Mouse (Mus musculus): ENCODE results near the gene Insm2. TPM values are rescaled to one million over a fixed set of nuclear protein-coding genes. Genes with fewer than 3 reads are reported as not detected.
"Not testable (repeated sequence)": the region's sequence is repeated elsewhere in the genome, so short reads cannot be mapped to it uniquely, and the experiment has no call there.

Gene Insm2
- 0.26 and 0.29 TPM in 2 replicates for polyA plus RNA-seq (2015; fragmentation: Nextera tagmentation; extraction: Ambion mirVana)

DNA sequence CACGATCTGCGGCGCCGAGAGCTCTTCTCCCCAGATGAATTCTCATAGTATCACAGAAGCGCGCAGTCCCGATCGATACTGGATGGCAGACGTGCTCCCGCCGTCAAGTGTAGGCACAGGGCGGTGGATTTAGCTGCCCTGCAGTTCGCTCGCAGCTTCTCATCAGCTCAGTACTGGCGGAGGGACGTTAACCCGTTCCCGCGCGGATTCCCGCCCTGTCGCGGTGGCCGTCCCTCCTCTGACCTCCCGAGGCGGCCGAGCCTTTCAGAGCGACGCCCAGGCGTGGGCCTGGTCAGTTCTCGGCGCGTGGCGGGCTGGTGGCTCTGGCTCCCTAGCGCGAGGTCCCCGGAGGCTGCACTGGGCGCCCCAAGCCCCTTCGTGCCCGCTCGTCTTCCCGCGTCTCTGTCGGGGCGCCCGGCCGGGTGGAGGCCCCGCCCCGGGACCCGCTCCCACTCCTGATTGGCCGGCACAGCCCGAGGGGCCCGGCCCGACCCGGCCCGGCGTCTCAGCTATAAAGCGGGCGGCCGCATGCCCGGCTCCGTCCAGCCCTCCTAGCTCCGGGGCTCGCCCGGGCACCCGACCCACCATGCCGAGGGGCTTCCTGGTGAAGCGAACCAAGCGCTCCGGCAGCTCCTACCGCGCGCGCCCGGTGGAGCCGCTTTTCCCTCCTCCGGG lies at the start of gene Insm2:
Gene Insm2, plus strand, starts transcription at position 541 of the 675 bp plus-strand sequence.
- Histone ChIP-seq H3K9me3 (no peaks in the 10 kb centered on the region), H3K27me3 (replicated peaks) (peaks cover 43% of the 10 kb centered on the region), H3K4me3 (replicated peaks) (peak within 1 kb of the TSS; percentile 45), H3K4me2 (replicated peaks) (peak within 1 kb of the TSS; percentile 88), H3K9ac (no peak within 1 kb of the TSS), H3K27ac (no peak within 1 kb of the TSS), H3K4me1 (replicated peaks) (peaks cover 21% of the 10 kb centered on the region), H3K36me3 (no peaks in the 10 kb centered on the region)
- ATAC-seq = peak; percentile 79
- under 1% methylated on average over 72 of the region's 77 CpGs for WGBS

DNA sequence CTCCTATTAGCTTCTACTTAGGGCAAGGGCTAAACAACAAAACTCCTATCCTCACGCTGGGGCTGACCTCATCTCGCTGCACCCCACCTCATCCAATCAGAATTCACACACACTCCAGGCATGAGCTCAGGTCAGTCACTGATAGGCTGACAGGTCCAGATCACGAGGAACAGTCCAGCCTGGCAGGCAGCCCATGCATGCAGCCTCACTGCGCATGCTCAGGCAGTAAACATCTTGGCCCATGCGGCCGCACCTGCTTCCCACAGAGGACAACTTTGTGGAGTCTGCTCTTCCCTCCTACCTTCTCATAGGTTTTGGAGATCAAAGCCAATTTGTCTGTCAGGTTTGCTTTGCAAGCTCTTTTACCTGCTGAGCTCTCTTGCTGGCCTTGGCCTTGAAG lies 44.3 kb upstream of the Insm2 start:
- not testable (repeated sequence) for H3K9ac ChIP-seq; H3K36me3 ChIP-seq; H3K4me2 ChIP-seq (replicated peaks); H3K27ac ChIP-seq; ATAC-seq; H3K9me3 ChIP-seq; H3K4me3 ChIP-seq (replicated peaks); H3K27me3 ChIP-seq (replicated peaks); H3K4me1 ChIP-seq (replicated peaks)
- WGBS = 78% methylated on average over 6 of the region's 6 CpGs

DNA sequence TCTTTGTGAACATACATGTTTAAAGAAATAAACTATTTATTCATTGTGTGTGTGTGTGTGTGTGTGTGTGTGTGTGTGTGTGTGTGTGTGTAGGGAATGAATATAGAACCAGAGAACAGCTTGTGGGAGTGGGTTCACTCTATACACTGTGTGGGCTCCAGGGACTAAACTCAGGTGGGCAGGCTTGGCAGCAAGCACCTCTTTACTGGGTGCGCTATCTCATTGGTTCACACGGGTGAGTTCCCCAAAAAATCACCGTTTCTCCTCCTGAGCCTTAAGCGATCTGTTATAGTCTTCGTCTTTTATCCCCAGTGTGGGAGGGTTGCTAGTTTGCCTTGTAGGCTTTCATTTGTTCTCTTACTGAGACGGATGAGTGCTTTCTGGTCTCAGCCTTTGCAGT lies 41.4 kb upstream of the Insm2 start:
- Histone ChIP-seq H3K36me3 (no peaks in the 10 kb centered on the region), H3K4me2 (replicated peaks) (no peak overlapping the region), H3K4me1 (replicated peaks) (no peaks in the 10 kb centered on the region), H3K9ac (no peak overlapping the region), H3K27ac (no peak overlapping the region), H3K27me3 (replicated peaks) (no peaks in the 10 kb centered on the region), H3K4me3 (replicated peaks) (no peak overlapping the region), H3K9me3 (no peaks in the 10 kb centered on the region)
- no peak for ATAC-seq
- WGBS = 81% methylated on average over 6 of the region's 6 CpGs

DNA sequence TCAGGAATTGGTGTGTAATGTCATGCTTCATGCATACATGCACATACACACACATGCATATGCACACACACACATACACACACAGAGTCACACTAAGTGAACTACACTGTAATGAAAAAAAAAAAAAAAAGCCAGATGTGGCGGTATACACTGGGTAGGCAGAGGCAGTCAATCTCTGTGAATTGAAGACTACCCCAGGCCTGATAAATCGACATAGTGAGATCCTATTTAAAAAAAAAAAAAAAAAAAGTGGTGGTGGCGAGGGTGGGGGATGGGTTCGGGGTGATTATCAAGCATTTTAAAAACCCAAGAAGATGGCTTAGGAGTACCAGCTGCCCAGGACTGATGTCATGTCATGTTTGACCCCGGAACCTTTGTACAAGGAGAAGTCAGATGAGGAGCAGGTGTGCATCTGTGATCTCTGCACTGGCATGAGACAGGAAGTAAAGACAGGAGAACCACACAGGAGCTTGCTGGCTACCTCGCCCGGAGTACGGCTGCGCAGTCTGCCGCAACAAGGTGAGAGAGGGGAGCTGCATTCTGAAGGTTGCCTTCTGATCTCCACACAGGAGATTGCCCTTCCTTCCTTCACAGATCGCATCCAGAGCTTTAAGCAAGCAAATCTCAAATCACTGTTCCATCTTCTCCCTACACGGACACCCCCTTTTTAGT lies 39.9 kb upstream of the Insm2 start:
- no peak overlapping the region for H3K4me2 ChIP-seq (replicated peaks)
- no peak overlapping the region for H3K9ac ChIP-seq
- H3K36me3 ChIP-seq = no peaks in the 10 kb centered on the region
- H3K27ac ChIP-seq = no peak overlapping the region
- H3K4me1 ChIP-seq (replicated peaks) = no peaks in the 10 kb centered on the region
- H3K27me3 ChIP-seq (replicated peaks) = no peaks in the 10 kb centered on the region
- WGBS = 88% methylated on average over 12 of the region's 12 CpGs
- no peak overlapping the region for H3K4me3 ChIP-seq (replicated peaks)
- peak; percentile 19; the same call in 1 of the 2 replicates for ATAC-seq
- H3K9me3 ChIP-seq = no peaks in the 10 kb centered on the region

DNA sequence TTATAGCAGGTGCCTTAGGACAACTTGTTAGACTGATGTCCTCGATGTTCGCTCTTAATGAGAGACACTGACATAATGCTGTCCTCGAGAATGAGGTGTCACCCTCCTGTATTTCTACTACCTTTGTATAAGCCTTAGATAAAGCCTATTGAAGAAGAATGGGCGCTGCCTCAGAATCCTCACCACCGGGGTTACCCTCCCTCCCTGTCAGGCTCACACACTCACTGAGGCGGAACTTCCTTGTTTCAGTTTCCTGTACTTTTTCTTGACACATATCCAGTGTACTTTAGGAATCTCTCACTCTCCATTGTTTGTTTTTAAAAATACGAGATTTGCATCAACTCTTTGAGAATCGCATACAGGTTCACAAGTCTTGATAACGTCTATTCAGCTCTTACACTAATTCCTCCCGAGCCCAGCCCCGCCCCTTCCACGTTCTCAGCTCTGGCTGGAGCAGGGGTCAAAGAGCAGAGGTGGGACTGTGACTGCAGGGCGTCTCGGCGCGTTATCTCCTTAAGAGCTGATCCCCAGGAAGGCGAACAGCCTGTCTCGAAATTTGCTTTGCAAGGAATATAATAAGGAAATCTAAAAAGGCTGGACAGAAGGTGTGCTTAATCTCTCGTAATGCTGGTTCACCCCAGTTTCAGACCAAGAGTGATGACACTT lies 39.1 kb upstream of the Insm2 start:
- Histone ChIP-seq H3K4me1 (replicated peaks) (no peaks in the 10 kb centered on the region), H3K4me3 (replicated peaks) (peak overlapping the region; percentile 31), H3K36me3 (no peaks in the 10 kb centered on the region), H3K9me3 (no peaks in the 10 kb centered on the region), H3K27me3 (replicated peaks) (no peaks in the 10 kb centered on the region), H3K27ac (no peak overlapping the region), H3K9ac (no peak overlapping the region), H3K4me2 (replicated peaks) (peak overlapping the region; percentile 59)
- WGBS = 13% methylated on average over 19 of the region's 19 CpGs
- ATAC-seq = peak; percentile 94

DNA sequence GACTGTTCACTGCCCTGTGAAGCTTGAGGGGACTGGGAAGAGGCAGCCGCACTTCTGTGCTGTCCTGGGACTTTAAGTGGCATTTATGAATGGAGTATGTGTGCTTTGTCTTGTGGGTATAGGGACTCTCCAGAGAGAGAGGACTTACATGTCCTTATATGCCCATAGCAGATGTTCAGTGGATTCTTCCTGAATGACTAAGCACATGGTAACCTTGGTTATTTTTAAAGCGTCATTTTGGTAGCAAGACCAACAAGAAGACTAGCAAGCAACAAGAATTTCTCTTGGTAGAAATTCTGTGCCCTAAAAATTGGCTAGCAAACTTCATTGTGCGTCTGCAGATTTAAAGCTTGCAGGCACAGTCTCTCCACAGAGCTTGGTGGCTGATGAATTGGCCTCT lies 35.5 kb upstream of the Insm2 start:
- Histone ChIP-seq H3K9me3 (no peaks in the 10 kb centered on the region), H3K4me3 (replicated peaks) (no peak overlapping the region), H3K9ac (no peak overlapping the region), H3K36me3 (no peaks in the 10 kb centered on the region), H3K27me3 (replicated peaks) (no peaks in the 10 kb centered on the region), H3K27ac (no peak overlapping the region), H3K4me2 (replicated peaks) (no peak overlapping the region), H3K4me1 (replicated peaks) (no peaks in the 10 kb centered on the region)
- 93% methylated on average over 3 of the region's 3 CpGs for WGBS
- no peak for ATAC-seq

DNA sequence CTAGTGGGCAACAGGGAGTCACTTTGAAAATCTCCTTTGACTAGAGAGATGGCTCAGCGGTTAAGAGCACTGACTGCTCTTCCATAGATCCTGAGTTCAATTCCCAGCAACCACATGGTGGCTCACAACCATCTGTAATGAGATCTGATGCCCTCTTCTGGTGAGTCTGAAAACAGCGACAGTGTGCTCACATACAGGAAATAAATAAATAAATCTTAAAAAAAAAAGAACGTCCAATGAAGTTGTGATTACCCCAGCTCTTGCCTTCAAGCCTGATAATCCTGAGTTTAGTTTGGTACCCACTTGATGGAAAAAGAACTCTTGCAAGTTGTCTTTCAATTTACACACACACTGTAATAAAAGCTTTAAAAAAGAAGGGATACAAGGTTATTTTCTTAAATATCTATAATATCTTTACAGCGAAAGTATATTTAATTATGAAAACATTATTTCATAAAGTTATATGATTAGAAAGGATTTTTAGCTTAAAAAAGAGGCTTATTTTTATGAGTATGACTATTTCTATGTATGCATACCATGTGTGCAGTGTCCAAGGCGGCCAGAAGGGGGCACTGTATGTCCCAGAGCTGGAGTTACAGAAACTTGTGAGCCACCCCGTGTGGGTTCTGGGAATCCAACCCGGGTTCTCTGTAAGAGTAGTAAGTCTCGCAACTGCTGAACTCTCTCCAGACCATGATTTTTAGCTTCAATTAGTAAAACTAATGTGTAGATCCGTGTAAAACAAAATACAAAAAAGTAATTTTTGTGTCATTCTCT lies 34.9 kb upstream of the Insm2 start:
- 83% methylated on average over 9 of the region's 9 CpGs for WGBS
- Histone ChIP-seq H3K9ac (no peak overlapping the region), H3K4me3 (replicated peaks) (no peak overlapping the region), H3K27me3 (replicated peaks) (no peaks in the 10 kb centered on the region), H3K36me3 (no peaks in the 10 kb centered on the region), H3K9me3 (no peaks in the 10 kb centered on the region), H3K4me1 (replicated peaks) (no peaks in the 10 kb centered on the region), H3K4me2 (replicated peaks) (no peak overlapping the region), H3K27ac (no peak overlapping the region)
- no peak for ATAC-seq

DNA sequence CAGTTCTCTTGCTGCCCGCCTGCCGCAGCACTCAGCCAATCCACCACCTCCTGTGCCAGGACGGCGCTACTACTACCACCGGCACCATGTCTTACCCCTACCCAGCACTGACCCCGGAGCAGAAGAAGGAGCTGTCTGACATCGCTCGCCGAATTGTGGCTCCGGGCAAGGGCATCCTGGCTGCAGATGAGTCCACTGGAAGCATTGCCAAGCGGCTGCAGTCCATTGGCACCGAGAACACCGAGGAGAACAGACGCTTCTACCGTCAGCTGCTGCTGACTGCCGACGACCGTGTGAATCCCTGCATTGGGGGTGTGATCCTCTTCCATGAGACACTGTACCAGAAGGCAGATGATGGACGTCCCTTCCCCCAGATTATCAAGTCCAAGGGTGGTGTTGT lies 34.0 kb upstream of the Insm2 start, which contains the start of gene Aldoart2:
Gene Aldoart2, plus strand, starts transcription at position 34 of the 400 bp plus-strand sequence.
- no peak within 1 kb of the TSS for H3K4me3 ChIP-seq (replicated peaks)
- H3K9me3 ChIP-seq = no peaks in the 10 kb centered on the region
- H3K27ac ChIP-seq = no peak within 1 kb of the TSS
- no peaks in the 10 kb centered on the region for H3K27me3 ChIP-seq (replicated peaks)
- no peak within 1 kb of the TSS for H3K4me2 ChIP-seq (replicated peaks)
- no peaks in the 10 kb centered on the region for H3K36me3 ChIP-seq
- H3K9ac ChIP-seq = no peak within 1 kb of the TSS
- H3K4me1 ChIP-seq (replicated peaks) = no peaks in the 10 kb centered on the region
- no peak for ATAC-seq
- 97% methylated on average over 19 of the region's 19 CpGs for WGBS

DNA sequence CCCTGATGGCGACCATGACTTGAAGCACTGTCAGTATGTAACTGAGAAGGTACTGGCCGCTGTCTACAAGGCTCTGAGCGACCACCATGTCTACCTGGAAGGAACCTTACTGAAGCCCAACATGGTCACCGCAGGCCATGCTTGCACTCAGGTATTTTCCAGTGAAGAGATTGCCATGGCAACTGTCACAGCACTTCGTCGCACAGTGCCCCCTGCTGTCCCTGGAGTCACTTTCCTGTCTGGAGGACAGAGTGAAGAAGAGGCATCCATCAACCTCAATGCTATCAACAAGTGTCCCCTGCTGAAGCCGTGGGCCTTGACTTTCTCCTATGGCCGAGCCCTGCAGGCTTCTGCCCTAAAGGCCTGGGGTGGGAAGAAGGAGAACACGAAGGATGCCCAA lies 33.4 kb upstream of the Insm2 start:
- Histone ChIP-seq H3K36me3 (no peaks in the 10 kb centered on the region), H3K4me3 (replicated peaks) (no peak overlapping the region), H3K9me3 (no peaks in the 10 kb centered on the region), H3K4me2 (replicated peaks) (no peak overlapping the region), H3K9ac (no peak overlapping the region), H3K27me3 (replicated peaks) (no peaks in the 10 kb centered on the region), H3K4me1 (replicated peaks) (no peaks in the 10 kb centered on the region), H3K27ac (no peak overlapping the region)
- no peak for ATAC-seq
- WGBS = 74% methylated on average over 9 of the region's 9 CpGs

DNA sequence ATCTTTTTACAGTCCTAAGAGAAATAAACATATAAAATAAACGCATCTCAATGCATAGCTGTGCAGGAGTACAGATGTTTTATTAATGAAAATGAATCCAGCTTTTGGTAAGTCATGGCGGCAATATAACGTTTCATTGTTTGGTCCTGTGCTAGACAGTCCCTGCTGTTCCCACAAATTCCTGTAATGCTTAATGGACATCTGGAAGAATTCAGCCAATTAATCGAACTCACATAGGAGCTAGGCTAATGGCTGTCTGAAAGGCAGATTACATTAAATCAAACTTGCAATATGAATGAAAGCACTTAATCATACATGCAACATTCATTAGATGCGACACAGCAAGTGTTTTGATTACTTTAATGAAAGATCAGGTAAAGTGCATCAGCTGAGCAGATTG lies 32.4 kb upstream of the Insm2 start:
- ATAC-seq = no peak
- 74% methylated on average over 5 of the region's 5 CpGs for WGBS

DNA sequence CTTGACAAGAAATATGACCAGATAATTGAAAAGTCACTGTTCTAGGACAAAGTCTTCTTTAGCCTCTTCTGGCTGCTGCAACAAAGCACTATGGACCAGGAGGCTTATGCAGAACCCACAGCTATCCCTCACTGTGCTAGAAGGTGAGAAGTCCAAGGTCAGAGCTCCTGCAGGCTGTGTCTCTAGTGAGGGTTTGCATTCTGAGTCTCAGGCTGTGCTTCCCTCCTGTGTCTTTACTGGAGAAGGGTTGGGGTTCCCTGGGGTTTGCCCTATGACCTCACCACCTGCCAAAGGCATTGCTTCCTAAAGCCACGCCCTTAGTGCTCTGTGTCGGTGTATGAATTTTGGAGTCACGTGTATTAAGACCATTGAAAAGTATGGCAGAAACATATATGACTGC lies 30.8 kb upstream of the Insm2 start:
- Histone ChIP-seq H3K4me3 (replicated peaks) (no peak overlapping the region), H3K4me2 (replicated peaks) (no peak overlapping the region), H3K27ac (no peak overlapping the region), H3K4me1 (replicated peaks) (no peaks in the 10 kb centered on the region), H3K9ac (no peak overlapping the region), H3K27me3 (replicated peaks) (no peaks in the 10 kb centered on the region), H3K36me3 (no peaks in the 10 kb centered on the region), H3K9me3 (no peaks in the 10 kb centered on the region)
- ATAC-seq = no peak
- WGBS = 87% methylated on average over 3 of the region's 3 CpGs

More for the DNA sequence above, 32.4 kb upstream of the Insm2 start:
- Histone ChIP-seq H3K9ac (no peak overlapping the region), H3K9me3 (no peaks in the 10 kb centered on the region), H3K27me3 (replicated peaks) (no peaks in the 10 kb centered on the region), H3K4me3 (replicated peaks) (no peak overlapping the region), H3K36me3 (no peaks in the 10 kb centered on the region), H3K4me2 (replicated peaks) (no peak overlapping the region), H3K4me1 (replicated peaks) (no peaks in the 10 kb centered on the region), H3K27ac (no peak overlapping the region)

DNA sequence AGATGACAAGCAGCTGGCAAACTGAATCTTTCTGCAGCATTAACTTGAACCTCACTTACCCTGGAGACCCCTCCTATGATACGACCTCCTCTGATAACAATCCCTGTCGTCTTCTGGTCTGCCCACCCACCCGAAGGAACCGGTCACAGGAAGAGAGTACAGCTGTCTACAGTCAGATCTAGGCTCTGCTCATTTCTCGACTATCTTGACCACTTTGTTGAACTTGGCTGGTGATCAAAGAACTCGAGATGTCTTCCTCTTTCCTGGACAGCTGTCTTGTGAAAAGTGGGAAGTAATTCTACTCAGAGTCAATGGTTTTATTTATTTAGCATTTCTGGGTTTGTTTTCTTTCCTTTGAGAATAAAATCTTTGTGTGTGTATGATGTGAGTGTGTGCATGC lies 29.6 kb upstream of the Insm2 start:
- no peaks in the 10 kb centered on the region for H3K36me3 ChIP-seq
- no peaks in the 10 kb centered on the region for H3K27me3 ChIP-seq (replicated peaks)
- H3K9me3 ChIP-seq = no peaks in the 10 kb centered on the region
- no peaks in the 10 kb centered on the region for H3K4me1 ChIP-seq (replicated peaks)
- no peak overlapping the region for H3K27ac ChIP-seq
- ATAC-seq = no peak
- no peak overlapping the region for H3K4me2 ChIP-seq (replicated peaks)
- WGBS = 63% methylated on average over 6 of the region's 6 CpGs
- H3K9ac ChIP-seq = no peak overlapping the region
- H3K4me3 ChIP-seq (replicated peaks) = no peak overlapping the region

Measured in intestine, embryonic 15.5 days (tissue).